In the genomic region with DNA sequence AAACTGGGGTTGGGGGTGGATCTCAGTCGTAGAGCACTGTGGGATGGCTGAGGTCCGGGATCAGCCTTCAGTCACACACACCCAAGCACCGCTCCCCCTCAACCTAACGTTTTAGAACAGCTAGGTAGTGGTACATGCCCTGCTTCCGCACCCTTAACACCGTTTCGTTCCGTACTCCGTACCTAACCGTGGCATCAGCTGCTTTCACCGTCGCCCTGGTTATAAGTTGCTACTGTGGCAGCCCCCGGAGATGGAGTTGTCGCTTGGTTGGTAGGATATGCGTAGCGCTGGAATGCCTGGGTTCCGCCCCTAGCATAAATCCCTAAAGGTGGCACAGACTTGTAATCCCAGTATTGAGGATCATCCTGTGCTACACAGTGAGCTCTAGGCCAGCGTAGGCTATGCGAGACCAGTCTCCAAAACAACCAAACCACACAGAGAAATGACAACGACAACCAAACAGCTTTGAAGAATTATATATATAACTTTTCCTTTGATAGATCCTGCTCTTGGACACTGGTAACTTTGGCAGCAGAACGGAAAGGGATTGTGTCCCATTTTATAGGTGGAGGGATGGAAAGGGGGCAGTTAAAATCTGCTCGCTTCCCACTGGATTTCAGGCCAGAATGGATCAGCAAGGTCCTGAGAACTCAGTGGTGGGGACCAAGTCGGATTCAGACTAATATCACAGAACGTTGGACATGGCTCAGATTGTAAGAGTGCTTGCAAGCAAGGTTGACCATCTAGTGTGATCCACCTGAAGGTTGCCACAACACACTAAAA, we compare ENCODE assay signal across 8 mouse cellular contexts. TPM values are rescaled to one million over a fixed set of nuclear protein-coding genes. Genes with fewer than 3 reads are reported as not detected.
DNase-seq lines count a peak whose midpoint lies in the region; ATAC-seq and TF ChIP-seq lines count a peak whose summit lies in the region.

A gene (minus strand): TSS at position 207 of the 783 bp plus-strand sequence.

- 4% methylated on average over 24 of the region's 24 CpGs for WGBS in lung, embryonic 14.5 days
- 6% methylated on average over 24 of the region's 24 CpGs for WGBS in forebrain, embryonic 11.5 days
- WGBS in intestine, embryonic 15.5 days, result 4% methylated on average over 24 of the region's 24 CpGs
- WGBS in small intestine, adult 2 months, result 3% methylated on average over 24 of the region's 24 CpGs

- no peak for TF ChIP-seq POLR2A in small intestine, adult 2 months (IDR thresholded peaks at IDR 0.05; ENCODE audit: low read depth, low read length)

- DNase-seq in lung, embryonic 14.5 days, result peak; percentile 21
- no peak for DNase-seq in lung, adult 18-20 months
- DNase-seq in adrenal gland, postnatal 10 days, result peak; percentile 17
- DNase-seq in forebrain, embryonic 11.5 days (ENCODE audit: low spot score), result no peak
- peak; percentile 7 for DNase-seq in lung, postnatal 14 days
- DNase-seq in kidney, adult 8-10 months, result no peak

- H3K4me2 ChIP-seq in lung, embryonic 14.5 days, result peak within 1 kb of the TSS; percentile 79
- peak within 1 kb of the TSS; percentile 86 for H3K4me2 ChIP-seq in forebrain, embryonic 11.5 days (ENCODE audit: low read depth, low read length, severe bottlenecking)
- peak within 1 kb of the TSS; percentile 92 for H3K4me2 ChIP-seq in intestine, embryonic 15.5 days (replicated peaks)

- H3K9me3 ChIP-seq in lung, embryonic 14.5 days (ENCODE audit: low read depth, low read length), result no peaks in the 10 kb centered on the region
- H3K9me3 ChIP-seq in forebrain, embryonic 11.5 days (ENCODE audit: control insufficient read depth, low read length), result no peaks in the 10 kb centered on the region
- H3K9me3 ChIP-seq in intestine, embryonic 15.5 days, result no peaks in the 10 kb centered on the region

- TF ChIP-seq CTCF in lung, embryonic 14.5 days (IDR thresholded peaks at IDR 0.05; ENCODE audit: low read depth), result no peak
- TF ChIP-seq CTCF in small intestine, adult 2 months (IDR thresholded peaks at IDR 0.05; ENCODE audit: extremely low read depth, insufficient read length, insufficient replicate concordance, low read depth, low read length), result no peak

- H3K9ac ChIP-seq in lung, embryonic 14.5 days, result peak within 1 kb of the TSS; percentile 65
- peak within 1 kb of the TSS; percentile 64 for H3K9ac ChIP-seq in forebrain, embryonic 11.5 days (ENCODE audit: low read length)
- H3K9ac ChIP-seq in intestine, embryonic 15.5 days, result peak within 1 kb of the TSS; percentile 55

- no peaks in the 10 kb centered on the region for H3K4me1 ChIP-seq in lung, embryonic 14.5 days (ENCODE audit: insufficient read depth)
- H3K4me1 ChIP-seq in forebrain, embryonic 11.5 days (replicated peaks; ENCODE audit: control insufficient read depth, insufficient read depth, low read length), result peaks cover 6% of the 10 kb centered on the region; the same call in 1 of the 2 replicates
- 0 out of 2 replicates have a peak, but pooled peaks cover 2% of the 10 kb centered on the region for H3K4me1 ChIP-seq in intestine, embryonic 15.5 days (replicated peaks)
- no peaks in the 10 kb centered on the region for H3K4me1 ChIP-seq in small intestine, adult 2 months (ENCODE audit: control insufficient read depth, insufficient read depth, insufficient read length, low read length)

- H3K27me3 ChIP-seq in lung, embryonic 14.5 days (ENCODE audit: insufficient read depth, low read length), result 0 out of 2 replicates have a peak, but pooled peaks cover 4% of the 10 kb centered on the region
- no peaks in the 10 kb centered on the region for H3K27me3 ChIP-seq in forebrain, embryonic 11.5 days (ENCODE audit: control insufficient read depth, insufficient read depth, low read length)
- 0 out of 2 replicates have a peak, but pooled peaks cover 5% of the 10 kb centered on the region for H3K27me3 ChIP-seq in intestine, embryonic 15.5 days (replicated peaks)
- no peaks in the 10 kb centered on the region for H3K27me3 ChIP-seq in small intestine, adult 2 months (ENCODE audit: control insufficient read depth, insufficient read depth, low read length)

- no peaks in the 10 kb centered on the region for H3K36me3 ChIP-seq in lung, embryonic 14.5 days (ENCODE audit: insufficient read depth)
- no peaks in the 10 kb centered on the region for H3K36me3 ChIP-seq in forebrain, embryonic 11.5 days (ENCODE audit: control insufficient read depth, insufficient read depth, low read length)
- no peaks in the 10 kb centered on the region for H3K36me3 ChIP-seq in intestine, embryonic 15.5 days
- H3K36me3 ChIP-seq in small intestine, adult 2 months (ENCODE audit: control insufficient read depth, insufficient read depth, low read length), result no peaks in the 10 kb centered on the region

- H3K27ac ChIP-seq in lung, embryonic 14.5 days (ENCODE audit: low read depth), result no peak within 1 kb of the TSS
- no peak within 1 kb of the TSS for H3K27ac ChIP-seq in forebrain, embryonic 11.5 days (ENCODE audit: low read depth, low read length)
- no peak within 1 kb of the TSS for H3K27ac ChIP-seq in intestine, embryonic 15.5 days
- H3K27ac ChIP-seq in small intestine, adult 2 months (ENCODE audit: insufficient read depth, low read depth, low read length), result peak within 1 kb of the TSS; percentile 14; the same call in 1 of the 2 replicates

- peak within 1 kb of the TSS; percentile 49 for H3K4me3 ChIP-seq in lung, embryonic 14.5 days (ENCODE audit: low read depth, low read length)
- H3K4me3 ChIP-seq in forebrain, embryonic 11.5 days (ENCODE audit: low read depth, low read length), result peak within 1 kb of the TSS; percentile 48
- H3K4me3 ChIP-seq in intestine, embryonic 15.5 days (replicated peaks), result peak within 1 kb of the TSS; percentile 49
- H3K4me3 ChIP-seq in small intestine, adult 2 months (ENCODE audit: low read depth, low read length), result peak within 1 kb of the TSS; percentile 67

- no peak for ATAC-seq in lung, embryonic 14.5 days (ENCODE audit: insufficient read depth)
- no peak for ATAC-seq in forebrain, embryonic 11.5 days (replicated peaks; ENCODE audit: low FRiP score)
- peak; percentile 7; the same call in 1 of the 2 replicates for ATAC-seq in intestine, embryonic 15.5 days

RNA-seq across cellular contexts. Expression of the gene that starts here (rescaled TPM):
- polyA plus RNA-seq in lung, embryonic 14.5 days (2014; fragmentation: Nextera tagmentation; extraction: Ambion mirVana), result 8.5 and 11.2 TPM in 2 replicates
- 10 to 100 TPM; 17.3 to 17.5 TPM for total RNA-seq in adrenal gland, postnatal 10 days (2021)
- 9.1 and 9.3 TPM in 2 replicates for polyA plus RNA-seq in forebrain, embryonic 11.5 days (2014; fragmentation: Nextera tagmentation; extraction: Ambion mirVana)
- polyA plus RNA-seq in intestine, embryonic 15.5 days (2015; fragmentation: Nextera tagmentation; extraction: Ambion mirVana), result 4.0 and 5.2 TPM in 2 replicates
- 1.7 and 4.6 TPM in 2 replicates for polyA plus RNA-seq in small intestine, adult 2 months (2012; rRNA removed)

Comparison
In these comparisons a context has a peak if more than half of its experiments do, and no peak if none do; other contexts are left out.
1. DNase-seq: peak in lung, embryonic 14.5 days (single experiment), adrenal gland, postnatal 10 days (single experiment) and lung, postnatal 14 days (single experiment); none in lung, adult 18-20 months (0 of 2), forebrain, embryonic 11.5 days (single experiment) and kidney, adult 8-10 months (0 of 2).
2. Peak in every context shown above with its lines, with median percentiles within 50 percentile points of each other: H3K4me2 ChIP-seq, H3K4me3 ChIP-seq and H3K9ac ChIP-seq.